Mouse (Mus musculus) C2C12 (cell line): Measurements from ENCODE around the gene Mdh2. TPM values are rescaled to one million over a fixed set of nuclear protein-coding genes. Genes with fewer than 3 reads are reported as not detected.

Experiments used
- H3K27me3 ChIP-seq: one replicate; pipeline ENCODE4 v1.6.1; 2011; ENCODE audit not compliant: control insufficient read depth, insufficient read depth, insufficient read length
- H3K36me3 ChIP-seq: one replicate; pipeline ENCODE4 v1.6.1; 2011; ENCODE audit not compliant: control insufficient read depth, insufficient read depth
- H3K4me3 ChIP-seq: one replicate; pipeline ENCODE4 v1.5.1; 2011; ENCODE audit warnings: mild to moderate bottlenecking, control low read depth; ENCODE audit not compliant: poor library complexity, insufficient read depth, severe bottlenecking
- H3K79me2 ChIP-seq: one replicate; pipeline ENCODE4 v1.6.1; 2011; ENCODE audit not compliant: control insufficient read depth, insufficient read depth
- H3K79me3 ChIP-seq: one replicate; pipeline ENCODE4 v1.6.1; 2011; ENCODE audit warnings: low read depth, control low read depth
- H3ac ChIP-seq: one replicate; pipeline ENCODE3; 2011; ENCODE audit warnings: low read depth; ENCODE audit not compliant: control insufficient read depth, insufficient read length
- CEBPB ChIP-seq: IDR thresholded peaks from one replicate; pipeline ENCODE4 v1.6.1; 2011; ENCODE audit warnings: low read depth, mild to moderate bottlenecking, control low read depth, moderate library complexity
- CTCF ChIP-seq: IDR thresholded peaks from one replicate; pipeline ENCODE4 v1.5.1; 2011; ENCODE audit not compliant: control insufficient read depth, insufficient read depth, insufficient read length
- FOSL1 ChIP-seq: IDR thresholded peaks from one replicate; pipeline ENCODE4 v1.8.0; 2011; ENCODE audit warnings: mild to moderate bottlenecking, low read length; ENCODE audit not compliant: poor library complexity, insufficient read depth, severe bottlenecking
- MAX ChIP-seq: IDR thresholded peaks from one replicate; pipeline ENCODE4 v1.6.1; 2011; ENCODE audit warnings: mild to moderate bottlenecking, control low read depth
- MYOD1 ChIP-seq: IDR thresholded peaks from one replicate; pipeline ENCODE4 v1.6.1; 2011; ENCODE audit warnings: low read depth; ENCODE audit not compliant: control insufficient read depth, insufficient read length
- MYOG ChIP-seq: IDR thresholded peaks from one replicate; pipeline ENCODE4 v1.6.1; 2011; ENCODE audit not compliant: control insufficient read depth, insufficient read length; ENCODE audit errors: extremely low read depth
- USF1 ChIP-seq: IDR thresholded peaks from one replicate; pipeline ENCODE4 v1.6.1; 2011; ENCODE audit warnings: low read depth, mild to moderate bottlenecking, control low read depth, moderate library complexity
- polyA plus RNA-seq: library from polyadenylated mRNA; unstranded; fragments of >200 nt; fragmentation: generic; extraction: Trizol; gene quantifications from one replicate; pipeline ENCODE4 v1.2.1, GENCODE M21; 2012; ENCODE audit warnings: missing spikeins

Mdh2 gene
- polyA plus RNA-seq, 1 experiment, result 700 TPM

DNA sequence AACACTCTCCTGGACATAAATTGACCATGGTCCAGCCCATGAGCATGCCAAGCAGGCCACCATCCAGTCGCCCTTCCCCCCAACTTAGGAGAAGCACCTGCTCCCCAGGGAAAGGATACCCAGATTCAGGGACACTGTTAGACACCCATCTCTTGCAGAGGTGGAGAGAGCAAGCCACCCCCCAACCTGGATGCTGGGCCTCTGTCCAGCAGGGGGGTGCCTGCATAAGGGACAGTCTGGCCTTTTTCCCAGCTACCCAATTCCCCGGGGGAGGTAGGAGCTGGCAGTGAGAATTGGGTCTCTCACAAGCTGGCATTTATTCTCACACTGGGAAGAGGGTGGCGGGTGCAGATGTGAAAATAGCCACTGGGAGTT, 29.0 kb downstream of the Mdh2 start:
- H3K36me3 ChIP-seq, result no peaks in the 10 kb centered on the region
- no peaks in the 10 kb centered on the region for H3K79me3 ChIP-seq
- H3K27me3 ChIP-seq, result peaks cover 22% of the 10 kb centered on the region
- no peak overlapping the region for H3ac ChIP-seq
- TF ChIP-seq CTCF (no peak), MYOD1 (no peak), MYOG (no peak), USF1 (no peak), CEBPB (no peak)
- no peak overlapping the region for H3K4me3 ChIP-seq
- H3K79me2 ChIP-seq, result no peaks in the 10 kb centered on the region

DNA sequence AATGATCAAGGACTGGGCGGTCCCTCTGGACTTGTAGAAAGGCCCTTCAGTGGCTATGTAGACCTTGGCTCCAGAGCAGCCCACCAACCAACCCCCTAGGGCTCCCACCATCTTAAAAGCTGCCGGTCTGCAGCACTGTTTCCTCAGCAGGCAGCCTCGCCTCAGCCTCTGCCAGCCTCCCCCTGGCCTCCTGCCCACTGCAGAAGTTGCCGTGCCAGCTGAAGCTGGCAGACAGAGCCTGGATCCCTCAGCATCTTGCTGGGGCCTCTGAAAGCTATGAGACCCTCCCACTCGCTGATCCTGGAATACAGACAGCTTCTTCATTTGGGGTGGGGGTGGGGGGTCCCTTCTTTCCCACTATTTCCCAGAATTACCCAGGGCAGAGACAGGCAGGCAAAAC, 34.7 kb downstream of the Mdh2 start:
- TF ChIP-seq MYOG (no peak), CTCF (no peak), CEBPB (no peak)
- Histone ChIP-seq H3ac (no peak overlapping the region), H3K36me3 (no peaks in the 10 kb centered on the region), H3K27me3 (peaks cover 34% of the 10 kb centered on the region), H3K4me3 (no peak overlapping the region), H3K79me3 (no peaks in the 10 kb centered on the region), H3K79me2 (no peaks in the 10 kb centered on the region)

DNA sequence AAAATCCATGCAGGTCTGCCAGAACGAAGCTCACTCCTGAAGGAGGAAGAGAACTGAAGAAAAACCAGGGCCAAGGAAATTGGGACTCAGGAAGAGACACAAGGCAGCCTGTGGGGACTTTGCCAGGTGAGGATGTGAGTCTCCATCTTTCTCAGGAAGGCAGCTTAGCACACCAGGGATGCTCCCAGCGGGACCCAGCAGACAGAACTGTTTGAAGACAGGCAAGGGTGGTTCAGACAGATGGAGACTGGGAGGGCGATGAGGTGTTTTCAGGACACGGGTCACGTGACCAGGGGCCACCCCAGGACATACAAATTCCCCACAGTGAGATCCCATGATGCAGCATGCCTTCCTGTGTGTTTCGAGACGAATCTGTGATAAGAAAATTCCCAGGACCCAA, 40.2 kb downstream of the Mdh2 start:
- Histone ChIP-seq H3K79me2 (no peaks in the 10 kb centered on the region), H3K4me3 (no peak overlapping the region), H3ac (no peak overlapping the region), H3K27me3 (peaks cover 54% of the 10 kb centered on the region), H3K36me3 (no peaks in the 10 kb centered on the region), H3K79me3 (no peaks in the 10 kb centered on the region)
- peak; percentile 56 for TF ChIP-seq USF1
- TF ChIP-seq FOSL1, result no peak

- H3K36me3 ChIP-seq, result no peaks in the 10 kb centered on the region
- no peaks in the 10 kb centered on the region for H3K79me3 ChIP-seq
- H3K4me3 ChIP-seq, result no peak overlapping the region
- no peak for TF ChIP-seq USF1
- no peak for TF ChIP-seq MYOG
- TF ChIP-seq CTCF, result no peak
- TF ChIP-seq MYOD1, result no peak
- TF ChIP-seq FOSL1, result no peak
- no peak for TF ChIP-seq MAX
- no peak for TF ChIP-seq CEBPB
- no peaks in the 10 kb centered on the region for H3K79me2 ChIP-seq
- peaks cover 79% of the 10 kb centered on the region for H3K27me3 ChIP-seq
- H3ac ChIP-seq, result no peak overlapping the region
Observed at GRCm38 (mm10) chr5:135822316-135822944, 44.1 kb downstream of the Mdh2 start.

GRCm38 (mm10) chr5:135824517-135824916, 46.2 kb downstream of the Mdh2 start:
- no peak overlapping the region for H3K4me3 ChIP-seq
- H3K36me3 ChIP-seq, result no peaks in the 10 kb centered on the region
- TF ChIP-seq CTCF (no peak), USF1 (no peak), CEBPB (no peak), MYOG (no peak), FOSL1 (no peak), MYOD1 (no peak), MAX (no peak)
- H3K27me3 ChIP-seq, result peaks cover 58% of the 10 kb centered on the region
- H3K79me2 ChIP-seq, result no peaks in the 10 kb centered on the region
- H3K79me3 ChIP-seq, result no peaks in the 10 kb centered on the region
- no peak overlapping the region for H3ac ChIP-seq

GRCm38 (mm10) chr5:135826225-135826624, 47.9 kb downstream of the Mdh2 start:
- Histone ChIP-seq H3K27me3 (peaks cover 42% of the 10 kb centered on the region), H3K79me2 (no peaks in the 10 kb centered on the region), H3K79me3 (no peaks in the 10 kb centered on the region), H3K36me3 (no peaks in the 10 kb centered on the region), H3ac (no peak overlapping the region), H3K4me3 (no peak overlapping the region)
- TF ChIP-seq MYOG (no peak), CEBPB (no peak), FOSL1 (no peak), CTCF (no peak), USF1 (no peak)
